ENCODE assay signal across 8 mouse cellular contexts in genomic region chr5:31698931-31699330, GRCm38 (mm10). TPM values are rescaled to one million over a fixed set of nuclear protein-coding genes. Genes with fewer than 3 reads are reported as not detected.
DNase-seq lines count a peak whose midpoint lies in the region; ATAC-seq and TF ChIP-seq lines count a peak whose summit lies in the region.

No protein-coding gene starts in this region.

- H3K36me3 ChIP-seq in megakaryocyte, embryonic 14.5 days (replicated peaks; ENCODE audit: low read length) = peaks cover 38% of the 10 kb centered on the region
- peaks cover 10% of the 10 kb centered on the region; the same call in 1 of the 2 replicates for H3K36me3 ChIP-seq in intestine, embryonic 14.5 days (ENCODE audit: control insufficient read depth, insufficient read depth, low read length)
- 0 out of 2 replicates have a peak, but pooled peaks cover 3% of the 10 kb centered on the region for H3K36me3 ChIP-seq in stomach, embryonic 15.5 days

- H3K4me2 ChIP-seq in intestine, embryonic 14.5 days (ENCODE audit: low read length) = peak overlapping the region; percentile 71
- peak overlapping the region; percentile 79; the same call in 1 of the 2 replicates for H3K4me2 ChIP-seq in stomach, embryonic 15.5 days

- H3K4me3 ChIP-seq in gastrocnemius, adult 2 months = peak overlapping the region; percentile 84
- H3K4me3 ChIP-seq in megakaryocyte, embryonic 14.5 days (replicated peaks) = peak overlapping the region; percentile 99
- peak overlapping the region; percentile 8; the same call in 1 of the 2 replicates for H3K4me3 ChIP-seq in intestine, embryonic 14.5 days (ENCODE audit: low read depth, low read length)
- no peak overlapping the region for H3K4me3 ChIP-seq in stomach, embryonic 15.5 days (replicated peaks)

- no peaks in the 10 kb centered on the region for H3K27me3 ChIP-seq in megakaryocyte, embryonic 14.5 days (replicated peaks)
- no peaks in the 10 kb centered on the region for H3K27me3 ChIP-seq in intestine, embryonic 14.5 days (replicated peaks; ENCODE audit: control insufficient read depth, insufficient read depth, low read length)
- H3K27me3 ChIP-seq in stomach, embryonic 15.5 days (replicated peaks) = no peaks in the 10 kb centered on the region

- ATAC-seq in megakaryocyte, adult 5-6 weeks (ENCODE audit: poor library complexity, severe bottlenecking) = no peak
- no peak for ATAC-seq in intestine, embryonic 14.5 days (replicated peaks; ENCODE audit: low FRiP score, low TSS enrichment, low read depth)
- no peak for ATAC-seq in stomach, embryonic 15.5 days (ENCODE audit: insufficient read depth, low FRiP score, low read depth)

- TF ChIP-seq CTCF in gastrocnemius, adult 2 months (IDR thresholded peaks at IDR 0.05) = no peak

- no peak for DNase-seq in gastrocnemius, adult 2 months
- no peak for DNase-seq in gastrocnemius, adult 18-20 months (ENCODE audit: low spot score)
- no peak for DNase-seq in intestine, embryonic 14.5 days (ENCODE audit: low spot score)
- DNase-seq in gastrocnemius, postnatal 36 days = no peak
- no peak for DNase-seq in retina, postnatal 1 day

- peak overlapping the region; percentile 98 for H3K27ac ChIP-seq in gastrocnemius, adult 2 months
- H3K27ac ChIP-seq in intestine, embryonic 14.5 days (ENCODE audit: low read depth) = no peak overlapping the region
- H3K27ac ChIP-seq in stomach, embryonic 15.5 days = peak overlapping the region; percentile 26

- H3K4me1 ChIP-seq in megakaryocyte, embryonic 14.5 days = peaks cover 33% of the 10 kb centered on the region
- 0 out of 2 replicates have a peak, but pooled peaks cover 7% of the 10 kb centered on the region for H3K4me1 ChIP-seq in intestine, embryonic 14.5 days (replicated peaks; ENCODE audit: control insufficient read depth, insufficient read depth, low read length)
- H3K4me1 ChIP-seq in stomach, embryonic 15.5 days = peaks cover 4% of the 10 kb centered on the region; the same call in 1 of the 2 replicates

- WGBS in intestine, embryonic 14.5 days = 55% methylated on average over 4 of the region's 4 CpGs
- 56% methylated on average over 4 of the region's 4 CpGs for WGBS in stomach, embryonic 15.5 days

- no peak overlapping the region; the same call in 1 of the 2 replicates for H3K9ac ChIP-seq in intestine, embryonic 14.5 days (ENCODE audit: low read length)
- H3K9ac ChIP-seq in stomach, embryonic 15.5 days = no peak overlapping the region

- no peaks in the 10 kb centered on the region for H3K9me3 ChIP-seq in megakaryocyte, embryonic 14.5 days
- no peaks in the 10 kb centered on the region for H3K9me3 ChIP-seq in intestine, embryonic 14.5 days (ENCODE audit: control insufficient read depth, low read length)
- no peaks in the 10 kb centered on the region for H3K9me3 ChIP-seq in stomach, embryonic 15.5 days

- intact Hi-C loops in gastrocnemius, adult 2 months (cut with DNase I) = loop anchor here (2.0 to 5.0 kb wide), 2 partner anchors 440 to 498 kb away; no protein-coding TSS in a partner anchor
- intact Hi-C loops in gastrocnemius, postnatal 36 days (cut with DNase I) = loop anchor here (2.0 to 5.0 kb wide), 2 partner anchors 137 to 440 kb away; no protein-coding TSS in a partner anchor

RNA-seq across cellular contexts. Expression of gene Babam2, which starts 1.4 kb away (rescaled TPM):
- total RNA-seq in gastrocnemius, adult 2 months (2021) = 10 to 100 TPM; 30.2 TPM
- 10 to 100 TPM; 33.3 to 33.8 TPM for total RNA-seq in gastrocnemius, adult 18-20 months (2021)
- 87.2 and 163 TPM in 2 replicates for polyA plus RNA-seq in megakaryocyte, embryonic 14.5 days (2012; ENCODE audit: insufficient read depth, low replicate concordance)
- total RNA-seq in megakaryocyte, adult 5-6 weeks (2015) = 106 and 112 TPM in 2 replicates
- 41.2 and 55.3 TPM in 2 replicates for total RNA-seq in megakaryocyte, adult 5-6 weeks (2017)
- polyA plus RNA-seq in intestine, embryonic 14.5 days (2014; fragmentation: Nextera tagmentation; extraction: Ambion mirVana) = 43.5 and 54.5 TPM in 2 replicates
- 58.2 and 66.8 TPM in 2 replicates for polyA plus RNA-seq in stomach, embryonic 15.5 days (2015; fragmentation: Nextera tagmentation; extraction: Ambion mirVana)
- 10 to 100 TPM; 24.9 to 30.9 TPM for total RNA-seq in gastrocnemius, postnatal 36 days (2021)

RNA-seq across cellular contexts. Expression of gene Rbks, which starts 1.5 kb away (rescaled TPM):
- total RNA-seq in gastrocnemius, adult 2 months (2021) = 1 to 10 TPM; 3.9 to 5.9 TPM
- total RNA-seq in gastrocnemius, adult 18-20 months (2021) = 1 to 10 TPM; 4.4 to 4.6 TPM
- polyA plus RNA-seq in megakaryocyte, embryonic 14.5 days (2012; ENCODE audit: insufficient read depth, low replicate concordance) = 7.9 TPM in 1 of 2 replicates, not detected in the other
- 52.2 and 60.9 TPM in 2 replicates for total RNA-seq in megakaryocyte, adult 5-6 weeks (2015)
- total RNA-seq in megakaryocyte, adult 5-6 weeks (2017) = 31.0 and 37.4 TPM in 2 replicates
- polyA plus RNA-seq in intestine, embryonic 14.5 days (2014; fragmentation: Nextera tagmentation; extraction: Ambion mirVana) = 7.8 and 8.5 TPM in 2 replicates
- 8.0 TPM in 2 replicates for polyA plus RNA-seq in stomach, embryonic 15.5 days (2015; fragmentation: Nextera tagmentation; extraction: Ambion mirVana)
- 1 to 10 TPM; 3.3 to 3.9 TPM for total RNA-seq in gastrocnemius, postnatal 36 days (2021)

Comparison
In these comparisons a context has a peak if more than half of its experiments do, and no peak if none do; other contexts are left out.
1. RNA of gene Rbks, which starts 1.5 kb away (total RNA-seq): 31.0 to 60.9 TPM in megakaryocyte, adult 5-6 weeks; 3.9 to 5.9 TPM in gastrocnemius, adult 2 months, 4.4 to 4.6 TPM in gastrocnemius, adult 18-20 months and 3.3 to 3.9 TPM in gastrocnemius, postnatal 36 days; every median in the first group is over 4 times any median in the second.